Mouse (Mus musculus) myocyte (in vitro differentiated cells): Measurements from ENCODE around the gene Dnah2.
A peak's percentile ranks its signal among the peaks of the same experiment; 100 is the strongest.

Experiments
- E2F4 ChIP-seq: IDR thresholded peaks from one replicate; pipeline ENCODE4 v1.6.1; 2011; ENCODE audit warnings: mild to moderate bottlenecking, control low read depth, moderate library complexity; ENCODE audit not compliant: insufficient read depth
- POLR2A ChIP-seq: IDR thresholded peaks from one replicate; pipeline ENCODE4 v1.6.1; 2011; ENCODE audit warnings: low read depth, mild to moderate bottlenecking, control low read depth, moderate library complexity; ENCODE audit not compliant: insufficient read length
- POLR2AphosphoS2 ChIP-seq: IDR thresholded peaks from one replicate; pipeline ENCODE4 v1.6.1; 2011; ENCODE audit warnings: low read depth, control low read depth; ENCODE audit not compliant: insufficient read length
- USF1 ChIP-seq: IDR thresholded peaks from one replicate; pipeline ENCODE4 v1.6.1; 2011; ENCODE audit warnings: low read depth, mild to moderate bottlenecking, control low read depth, moderate library complexity

- TF ChIP-seq E2F4 (no peak), POLR2A (peak; percentile 39), POLR2AphosphoS2 (no peak), USF1 (no peak)
Observed at GRCm38 (mm10) chr11:69416921-69417448, 131.9 kb downstream of the Dnah2 start.
